Mouse (Mus musculus) heart, adult 8-10 months (tissue): ENCODE measurements at regions not wholly inside any gene's neighbourhood (a gene's known extent, or its start where the extent isn't known, plus 50 kb on each side); places are given as distances from the start of the nearest gene placed in this dataset.

Experiments used
- DNase-seq: peaks from one replicate; pipeline ENCODE4 v3.0.0; 2022; ENCODE audit warnings: low spot score

GRCm38 (mm10) chr3:132237344-132237743 is 152.3 kb downstream of the Dkk2 start:
- no peak for DNase-seq

GRCm38 (mm10) chr3:132257834-132258233 is 172.7 kb downstream of the Dkk2 start:
- DNase-seq: no peak

GRCm38 (mm10) chr3:132269641-132270040 is 184.5 kb downstream of the Dkk2 start:
- no peak for DNase-seq

- peak; percentile 28 for DNase-seq
Observed at GRCm38 (mm10) chr3:132274786-132275185, 189.7 kb downstream of the Dkk2 start.

GRCm38 (mm10) chr3:132277771-132278170 is 192.7 kb downstream of the Dkk2 start:
- no peak for DNase-seq

GRCm38 (mm10) chr3:132287714-132288113 is 202.6 kb downstream of the Dkk2 start:
- DNase-seq: no peak

- no peak for DNase-seq
Observed at GRCm38 (mm10) chr3:132326961-132327360, 241.9 kb downstream of the Dkk2 start.

GRCm38 (mm10) chr3:132343625-132344024 is 258.5 kb downstream of the Dkk2 start:
- no peak for DNase-seq

GRCm38 (mm10) chr3:132345856-132346255 is 260.8 kb downstream of the Dkk2 start:
- DNase-seq: no peak

- no peak for DNase-seq
Observed at GRCm38 (mm10) chr3:132349602-132350001, 264.5 kb downstream of the Dkk2 start.

GRCm38 (mm10) chr3:132353204-132353603 is 268.1 kb downstream of the Dkk2 start:
- no peak for DNase-seq

- no peak for DNase-seq
Observed at GRCm38 (mm10) chr3:132359596-132359995, 270.0 kb upstream of the Gimd1 start.

- DNase-seq: no peak
Observed at GRCm38 (mm10) chr3:132375579-132375978, 254.0 kb upstream of the Gimd1 start.

GRCm38 (mm10) chr3:132417742-132418141 is 211.9 kb upstream of the Gimd1 start:
- no peak for DNase-seq

- no peak for DNase-seq
Observed at GRCm38 (mm10) chr3:132425819-132426671, 203.6 kb upstream of the Gimd1 start.

- no peak for DNase-seq
Observed at GRCm38 (mm10) chr3:132427244-132427643, 202.4 kb upstream of the Gimd1 start.

- DNase-seq: no peak
Observed at GRCm38 (mm10) chr3:132428148-132428547, 201.5 kb upstream of the Gimd1 start.

- no peak for DNase-seq
Observed at GRCm38 (mm10) chr3:132431805-132432204, 197.8 kb upstream of the Gimd1 start.

- DNase-seq: no peak
Observed at GRCm38 (mm10) chr3:132441226-132441625, 188.4 kb upstream of the Gimd1 start.

- DNase-seq: no peak
Observed at GRCm38 (mm10) chr3:132453927-132454326, 175.7 kb upstream of the Gimd1 start.

GRCm38 (mm10) chr3:132462348-132462959 is 167.2 kb upstream of the Gimd1 start:
- DNase-seq: no peak

GRCm38 (mm10) chr3:132471070-132471469 is 158.6 kb upstream of the Gimd1 start:
- DNase-seq: no peak

- DNase-seq: no peak
Observed at GRCm38 (mm10) chr3:132477768-132478167, 151.9 kb upstream of the Gimd1 start.
